Mouse (Mus musculus) MEL (cell line): Measurements from ENCODE around the gene Prl.

Experiments used
- CHD1 ChIP-seq: IDR thresholded peaks from 2 replicates; pipeline ENCODE4 v1.6.1; 2012; ENCODE audit warnings: low read depth, mild to moderate bottlenecking, inconsistent platforms, low read length, improper control_type of control experiment
- CTCF ChIP-seq, 3 experiments: IDR thresholded peaks in 2 of 3; conservative IDR thresholded peaks in 1 of 3; 2 replicates each; pipeline ENCODE4 v1.5.1; 2011 to 2012; ENCODE audit warnings: low read length in 3 of 3, low read depth in 2 of 3, mild to moderate bottlenecking in 2 of 3, improper control_type of control experiment in 1 of 3, inconsistent platforms in 1 of 3, mixed read lengths in 1 of 3, moderate library complexity in 1 of 3; ENCODE audit not compliant: control insufficient read depth in 1 of 3, insufficient read depth in 1 of 3, poor library complexity in 1 of 3, severe bottlenecking in 1 of 3
- ELF1 ChIP-seq: IDR thresholded peaks from 2 replicates; pipeline ENCODE4 v1.6.1; 2014; ENCODE audit warnings: low read depth, mild to moderate bottlenecking, inconsistent platforms, low read length, improper control_type of control experiment, moderate library complexity
- EP300 ChIP-seq, 2 experiments: IDR thresholded peaks; 2 replicates each; pipeline ENCODE4 v1.6.1; 2011; ENCODE audit warnings: improper control_type of control experiment in 2 of 2, low read length in 2 of 2, low read depth in 1 of 2, mild to moderate bottlenecking in 1 of 2
- MAZ ChIP-seq: IDR thresholded peaks from 2 replicates; pipeline ENCODE4 v1.6.1; 2012; ENCODE audit warnings: low read depth, mild to moderate bottlenecking, inconsistent platforms, low read length, improper control_type of control experiment
- MEF2A ChIP-seq: IDR thresholded peaks from 2 replicates; pipeline ENCODE4 v1.6.1; 2014; ENCODE audit warnings: low read depth, mild to moderate bottlenecking, inconsistent platforms, low read length, improper control_type of control experiment; ENCODE audit not compliant: poor library complexity, insufficient replicate concordance, severe bottlenecking; ENCODE audit errors: extremely low read depth
- POLR2A ChIP-seq, 2 experiments: IDR thresholded peaks; 2 replicates each; pipeline ENCODE4 v1.6.1; 2011 to 2012; ENCODE audit warnings: low read length in 2 of 2, mild to moderate bottlenecking in 2 of 2, control low read depth in 1 of 2, improper control_type of control experiment in 1 of 2, low read depth in 1 of 2, moderate library complexity in 1 of 2; ENCODE audit not compliant: control insufficient read depth in 1 of 2, insufficient read depth in 1 of 2, poor library complexity in 1 of 2
- POLR2AphosphoS5 ChIP-seq: IDR thresholded peaks from 2 replicates; pipeline ENCODE4 v1.6.1; 2012; ENCODE audit warnings: low read depth, borderline replicate concordance, mild to moderate bottlenecking, inconsistent platforms, low read length, moderate library complexity, mixed read lengths
- SIN3A ChIP-seq: IDR thresholded peaks from 2 replicates; pipeline ENCODE4 v1.6.1; 2012; ENCODE audit warnings: low read length, improper control_type of control experiment, inconsistent platforms
- TAL1 ChIP-seq: IDR thresholded peaks from 2 replicates; pipeline ENCODE4 v1.6.1; 2012; ENCODE audit warnings: mild to moderate bottlenecking, inconsistent platforms, low read length, moderate library complexity, mixed read lengths
- USF2 ChIP-seq, 2 experiments: IDR thresholded peaks; 2 replicates each; pipeline ENCODE4 v1.6.1; 2011 to 2012; ENCODE audit warnings: improper control_type of control experiment in 2 of 2, low read length in 2 of 2, borderline replicate concordance in 1 of 2, inconsistent platforms in 1 of 2, low read depth in 1 of 2, mild to moderate bottlenecking in 1 of 2; ENCODE audit not compliant: insufficient read depth in 1 of 2
- ZKSCAN1 ChIP-seq: IDR thresholded peaks from 2 replicates; pipeline ENCODE4 v1.6.1; 2012; ENCODE audit warnings: low read depth, mild to moderate bottlenecking, inconsistent platforms, low read length, improper control_type of control experiment, moderate library complexity
- ZNF384 ChIP-seq: IDR thresholded peaks from 2 replicates; pipeline ENCODE4 v1.6.1; 2012; ENCODE audit warnings: low read depth, mild to moderate bottlenecking, inconsistent platforms, low read length, improper control_type of control experiment

GRCm38 (mm10) chr13:27031853-27032240 is 25.5 kb upstream of the Prl start:
- TF ChIP-seq MEF2A (no peak), POLR2A (IDR thresholded peaks at IDR 0.05; ENCODE audit: control insufficient read depth in 1 of 2, insufficient read depth in 1 of 2, low read depth in 1 of 2, low read length in 2 of 2, poor library complexity in 1 of 2) (no peak), TAL1 (no peak), EP300 (IDR thresholded peaks at IDR 0.05; ENCODE audit: low read depth in 1 of 2, low read length in 2 of 2) (no peak), CTCF (IDR thresholded peaks at IDR 0.05 in 2 of 3, conservative IDR thresholded peaks at IDR 0.05 in 1 of 3; ENCODE audit: control insufficient read depth in 1 of 3, insufficient read depth in 1 of 3, low read depth in 2 of 3, low read length in 3 of 3, poor library complexity in 1 of 3, severe bottlenecking in 1 of 3) (no peak), CHD1 (no peak), SIN3A (no peak), POLR2AphosphoS5 (no peak), USF2 (IDR thresholded peaks at IDR 0.05; ENCODE audit: borderline replicate concordance in 1 of 2, insufficient read depth in 1 of 2, low read depth in 1 of 2, low read length in 2 of 2) (no peak), ZKSCAN1 (no peak), MAZ (no peak), ZNF384 (no peak), ELF1 (no peak)
